Mouse (Mus musculus) testis, adult 2 months (tissue): ENCODE results near the gene Eif2b2.

Experiments used
- CTCF ChIP-seq: fragments of 200-500 bp; IDR thresholded peaks from 2 replicates; pipeline ENCODE4 v1.5.1; 2012; ENCODE audit warnings: low read depth, mild to moderate bottlenecking, inconsistent platforms, low read length, moderate library complexity; ENCODE audit not compliant: control insufficient read depth, insufficient read depth, insufficient replicate concordance
- POLR2A ChIP-seq: fragments of 200-500 bp; IDR thresholded peaks from 2 replicates; pipeline ENCODE4 v1.6.1; 2012; ENCODE audit warnings: low read depth, mild to moderate bottlenecking, inconsistent platforms, low read length, moderate library complexity; ENCODE audit not compliant: control insufficient read depth

DNA sequence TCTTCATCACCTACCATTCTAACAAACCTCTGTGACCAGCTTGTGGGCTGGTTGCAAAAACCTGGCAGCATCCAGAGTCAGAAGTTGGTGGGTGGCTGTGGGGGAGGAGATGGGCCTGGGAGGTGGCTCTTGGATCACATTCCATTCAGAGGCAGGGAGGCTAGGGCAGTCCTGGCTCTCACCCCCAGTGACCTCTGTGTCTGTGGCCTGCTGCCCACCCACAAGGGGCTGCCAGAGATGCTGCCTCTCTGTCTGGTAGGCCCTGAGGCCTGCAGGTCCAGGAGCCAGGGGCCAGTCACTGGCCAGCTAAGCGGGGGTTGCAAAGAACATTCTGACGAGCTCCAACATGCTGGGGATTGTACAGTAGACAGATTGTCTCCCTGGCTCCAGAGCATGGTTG is 41.0 kb upstream of the Eif2b2 start:
- TF ChIP-seq CTCF (no peak), POLR2A (no peak)
